Mouse (Mus musculus): Measurements from ENCODE around the gene Sco2. TPM values are rescaled to one million over a fixed set of nuclear protein-coding genes. Genes with fewer than 3 reads are reported as not detected.

Gene Sco2
- polyA plus RNA-seq, 1 experiment, result not detected

- Histone ChIP-seq H3K4me1 (ENCODE audit: control insufficient read depth, insufficient read depth, low read length) (no peaks in the 10 kb centered on the region), H3K27ac (ENCODE audit: insufficient read depth, low read depth, low read length) (no peak overlapping the region), H3K4me3 (ENCODE audit: insufficient read depth, low read depth, low read length) (no peak overlapping the region)
- WGBS, result 36% methylated on average over 1 of the region's 1 CpGs
- no peak for TF ChIP-seq CTCF (IDR thresholded peaks at IDR 0.05; ENCODE audit: insufficient read depth, low read depth, low read length)
- TF ChIP-seq POLR2A (IDR thresholded peaks at IDR 0.05; ENCODE audit: insufficient read depth, low read depth, low read length), result no peak
Observed at GRCm38 (mm10) chr15:89341678-89342077, 32.0 kb downstream of the Sco2 start.

GRCm38 (mm10) chr15:89340136-89340535, 33.5 kb downstream of the Sco2 start:
- Histone ChIP-seq H3K4me3 (ENCODE audit: insufficient read depth, low read depth, low read length) (no peak overlapping the region), H3K27ac (ENCODE audit: insufficient read depth, low read depth, low read length) (no peak overlapping the region), H3K4me1 (ENCODE audit: control insufficient read depth, insufficient read depth, low read length) (no peaks in the 10 kb centered on the region)
- TF ChIP-seq POLR2A (IDR thresholded peaks at IDR 0.05; ENCODE audit: insufficient read depth, low read depth, low read length) (no peak), CTCF (IDR thresholded peaks at IDR 0.05; ENCODE audit: insufficient read depth, low read depth, low read length) (no peak)
- 79% methylated on average over 3 of the region's 3 CpGs for WGBS

- TF ChIP-seq CTCF (IDR thresholded peaks at IDR 0.05; ENCODE audit: insufficient read depth, low read depth, low read length), result no peak
- no peak for TF ChIP-seq POLR2A (IDR thresholded peaks at IDR 0.05; ENCODE audit: insufficient read depth, low read depth, low read length)
- Histone ChIP-seq H3K27ac (ENCODE audit: insufficient read depth, low read depth, low read length) (no peak overlapping the region), H3K4me3 (ENCODE audit: insufficient read depth, low read depth, low read length) (no peak overlapping the region), H3K4me1 (ENCODE audit: control insufficient read depth, insufficient read depth, low read length) (no peaks in the 10 kb centered on the region)
- WGBS, result 93% methylated on average over 2 of the region's 2 CpGs
Observed at GRCm38 (mm10) chr15:89339696-89340095, 34.0 kb downstream of the Sco2 start.

- no peak overlapping the region for H3K27ac ChIP-seq (ENCODE audit: insufficient read depth, low read depth, low read length)
- WGBS, result 88% methylated on average over 14 of the region's 14 CpGs
- no peaks in the 10 kb centered on the region for H3K4me1 ChIP-seq (ENCODE audit: control insufficient read depth, insufficient read depth, low read length)
- TF ChIP-seq CTCF (IDR thresholded peaks at IDR 0.05; ENCODE audit: insufficient read depth, low read depth, low read length), result no peak
- TF ChIP-seq POLR2A (IDR thresholded peaks at IDR 0.05; ENCODE audit: insufficient read depth, low read depth, low read length), result no peak
- H3K4me3 ChIP-seq (ENCODE audit: insufficient read depth, low read depth, low read length), result no peak overlapping the region
Observed at GRCm38 (mm10) chr15:89336422-89336821, 37.2 kb downstream of the Sco2 start.

GRCm38 (mm10) chr15:89334774-89335537, 38.7 kb downstream of the Sco2 start:
- Histone ChIP-seq H3K4me1 (ENCODE audit: control insufficient read depth, insufficient read depth, low read length) (no peaks in the 10 kb centered on the region), H3K27ac (ENCODE audit: insufficient read depth, low read depth, low read length) (no peak overlapping the region), H3K4me3 (ENCODE audit: insufficient read depth, low read depth, low read length) (no peak overlapping the region)
- WGBS, result 86% methylated on average over 17 of the region's 17 CpGs
- no peak for TF ChIP-seq POLR2A (IDR thresholded peaks at IDR 0.05; ENCODE audit: insufficient read depth, low read depth, low read length)
- no peak for TF ChIP-seq CTCF (IDR thresholded peaks at IDR 0.05; ENCODE audit: insufficient read depth, low read depth, low read length)

GRCm38 (mm10) chr15:89334271-89334670, 39.4 kb downstream of the Sco2 start, which contains the start of gene Miox:
Gene Miox (plus strand): TSS chr15:89334398.
- H3K4me3 ChIP-seq (ENCODE audit: insufficient read depth, low read depth, low read length), result no peak within 1 kb of the TSS
- TF ChIP-seq CTCF (IDR thresholded peaks at IDR 0.05; ENCODE audit: insufficient read depth, low read depth, low read length) (no peak), POLR2A (IDR thresholded peaks at IDR 0.05; ENCODE audit: insufficient read depth, low read depth, low read length) (no peak)
- H3K4me1 ChIP-seq (ENCODE audit: control insufficient read depth, insufficient read depth, low read length), result no peaks in the 10 kb centered on the region
- 91% methylated on average over 7 of the region's 7 CpGs for WGBS
- H3K27ac ChIP-seq (ENCODE audit: insufficient read depth, low read depth, low read length), result no peak within 1 kb of the TSS

GRCm38 (mm10) chr15:89326441-89326840, 47.2 kb downstream of the Sco2 start:
- no peak overlapping the region for H3K4me3 ChIP-seq (ENCODE audit: insufficient read depth, low read depth, low read length)
- H3K4me1 ChIP-seq (ENCODE audit: control insufficient read depth, insufficient read depth, low read length), result peaks cover 4% of the 10 kb centered on the region; the same call in 1 of the 2 replicates
- no peak overlapping the region for H3K27ac ChIP-seq (ENCODE audit: insufficient read depth, low read depth, low read length)
- 62% methylated on average over 5 of the region's 5 CpGs for WGBS
- TF ChIP-seq CTCF (IDR thresholded peaks at IDR 0.05; ENCODE audit: insufficient read depth, low read depth, low read length) (no peak), POLR2A (IDR thresholded peaks at IDR 0.05; ENCODE audit: insufficient read depth, low read depth, low read length) (no peak)

GRCm38 (mm10) chr15:89323656-89324055, 50.0 kb downstream of the Sco2 start:
- TF ChIP-seq POLR2A (IDR thresholded peaks at IDR 0.05; ENCODE audit: insufficient read depth, low read depth, low read length) (no peak), CTCF (IDR thresholded peaks at IDR 0.05; ENCODE audit: insufficient read depth, low read depth, low read length) (no peak)
- WGBS, result 90% methylated on average over 4 of the region's 4 CpGs
- H3K4me3 ChIP-seq (ENCODE audit: insufficient read depth, low read depth, low read length), result no peak overlapping the region
- H3K4me1 ChIP-seq (ENCODE audit: control insufficient read depth, insufficient read depth, low read length), result peaks cover 4% of the 10 kb centered on the region; the same call in 1 of the 2 replicates
- no peak overlapping the region for H3K27ac ChIP-seq (ENCODE audit: insufficient read depth, low read depth, low read length)

- Histone ChIP-seq H3K4me3 (ENCODE audit: insufficient read depth, low read depth, low read length) (no peak within 1 kb of the TSS), H3K4me1 (ENCODE audit: control insufficient read depth, insufficient read depth, low read length) (peaks cover 4% of the 10 kb centered on the region; the same call in 1 of the 2 replicates), H3K27ac (ENCODE audit: insufficient read depth, low read depth, low read length) (no peak within 1 kb of the TSS)
- 12% methylated on average over 26 of the region's 26 CpGs for WGBS
- TF ChIP-seq POLR2A (IDR thresholded peaks at IDR 0.05; ENCODE audit: insufficient read depth, low read depth, low read length) (no peak), CTCF (IDR thresholded peaks at IDR 0.05; ENCODE audit: insufficient read depth, low read depth, low read length) (no peak)
Observed at GRCm38 (mm10) chr15:89322670-89323522, 50.8 kb downstream of the Sco2 start, which contains the start of gene Adm2. Gene Adm2 (plus strand): TSS chr15:89322720.

Other genes starting within 250 kb of the Sco2 start
- not detected in 2 replicates for gene Hdac10, start 245.1 kb downstream of the Sco2 start, polyA plus RNA-seq (2012; ENCODE audit: insufficient read depth, insufficient read length, low replicate concordance, missing spikeins)
- gene Mapk12, start 233.1 kb downstream of the Sco2 start, polyA plus RNA-seq (2012; ENCODE audit: insufficient read depth, insufficient read length, low replicate concordance, missing spikeins), result not detected in 2 replicates
- gene Mapk11, start 224.2 kb downstream of the Sco2 start, polyA plus RNA-seq (2012; ENCODE audit: insufficient read depth, insufficient read length, low replicate concordance, missing spikeins), result not detected in 2 replicates
- 46.6 TPM in 1 of 2 replicates, not detected in the other for gene Plxnb2, start 193.1 kb downstream of the Sco2 start, polyA plus RNA-seq (2012; ENCODE audit: insufficient read depth, insufficient read length, low replicate concordance, missing spikeins)
- not detected in 2 replicates for gene Dennd6b, start 177.3 kb downstream of the Sco2 start, polyA plus RNA-seq (2012; ENCODE audit: insufficient read depth, insufficient read length, low replicate concordance, missing spikeins)
- not detected in 2 replicates for gene Ppp6r2, start 162.3 kb downstream of the Sco2 start, polyA plus RNA-seq (2012; ENCODE audit: insufficient read depth, insufficient read length, low replicate concordance, missing spikeins)
- gene Sbf1, start 58.5 kb downstream of the Sco2 start, polyA plus RNA-seq (2012; ENCODE audit: insufficient read depth, insufficient read length, low replicate concordance, missing spikeins), result 913 TPM in 1 of 2 replicates, not detected in the other
- not detected in 2 replicates for gene Adm2, start 51.1 kb downstream of the Sco2 start, polyA plus RNA-seq (2012; ENCODE audit: insufficient read depth, insufficient read length, low replicate concordance, missing spikeins)
- gene Miox, start 39.4 kb downstream of the Sco2 start, polyA plus RNA-seq (2012; ENCODE audit: insufficient read depth, insufficient read length, low replicate concordance, missing spikeins), result not detected in 2 replicates
- gene Lmf2, start 18.2 kb downstream of the Sco2 start, polyA plus RNA-seq (2012; ENCODE audit: insufficient read depth, insufficient read length, low replicate concordance, missing spikeins), result not detected in 2 replicates
- gene Ncaph2, start 18.1 kb downstream of the Sco2 start, polyA plus RNA-seq (2012; ENCODE audit: insufficient read depth, insufficient read length, low replicate concordance, missing spikeins), result not detected in 2 replicates
- not detected in 2 replicates for gene Tymp, start 3.2 kb upstream of the Sco2 start, polyA plus RNA-seq (2012; ENCODE audit: insufficient read depth, insufficient read length, low replicate concordance, missing spikeins)
- gene Odf3b, start 5.4 kb upstream of the Sco2 start, polyA plus RNA-seq (2012; ENCODE audit: insufficient read depth, insufficient read length, low replicate concordance, missing spikeins), result not detected in 2 replicates
- not detected in 2 replicates for gene Klhdc7b, start 11.1 kb upstream of the Sco2 start, polyA plus RNA-seq (2012; ENCODE audit: insufficient read depth, insufficient read length, low replicate concordance, missing spikeins)
- gene Syce3, start 36.7 kb upstream of the Sco2 start, polyA plus RNA-seq (2012; ENCODE audit: insufficient read depth, insufficient read length, low replicate concordance, missing spikeins), result not detected in 2 replicates
- gene Cpt1b, start 52.0 kb upstream of the Sco2 start, polyA plus RNA-seq (2012; ENCODE audit: insufficient read depth, insufficient read length, low replicate concordance, missing spikeins), result not detected in 2 replicates
- gene C730034F03Rik, start 55.7 kb upstream of the Sco2 start, polyA plus RNA-seq (2012; ENCODE audit: insufficient read depth, insufficient read length, low replicate concordance, missing spikeins), result not detected in 2 replicates
- gene Gm44502, start 55.9 kb upstream of the Sco2 start, polyA plus RNA-seq (2012; ENCODE audit: insufficient read depth, insufficient read length, low replicate concordance, missing spikeins), result not detected in 2 replicates
- not detected in 2 replicates for gene Chkb, start 56.1 kb upstream of the Sco2 start, polyA plus RNA-seq (2012; ENCODE audit: insufficient read depth, insufficient read length, low replicate concordance, missing spikeins)
- gene Mapk8ip2, start 80.1 kb upstream of the Sco2 start, polyA plus RNA-seq (2012; ENCODE audit: insufficient read depth, insufficient read length, low replicate concordance, missing spikeins), result not detected in 2 replicates
- gene Arsa, start 103.6 kb upstream of the Sco2 start, polyA plus RNA-seq (2012; ENCODE audit: insufficient read depth, insufficient read length, low replicate concordance, missing spikeins), result not detected in 2 replicates
- not detected in 2 replicates for gene Shank3, start 125.8 kb upstream of the Sco2 start, polyA plus RNA-seq (2012; ENCODE audit: insufficient read depth, insufficient read length, low replicate concordance, missing spikeins)
- gene Acr, start 194.5 kb upstream of the Sco2 start, polyA plus RNA-seq (2012; ENCODE audit: insufficient read depth, insufficient read length, low replicate concordance, missing spikeins), result not detected in 2 replicates
- not detected in 2 replicates for gene Rabl2, start 218.1 kb upstream of the Sco2 start, polyA plus RNA-seq (2012; ENCODE audit: insufficient read depth, insufficient read length, low replicate concordance, missing spikeins)

Measured in olfactory bulb, adult 2 months (tissue).